Mouse (Mus musculus): ENCODE data around the gene Sesn2. TPM values are rescaled to one million over a fixed set of nuclear protein-coding genes. Genes with fewer than 3 reads are reported as not detected.
"Not testable (repeated sequence)": the region's sequence is repeated elsewhere in the genome, so short reads cannot be mapped to it uniquely, and the experiment has no call there.

The Sesn2 gene
- polyA plus RNA-seq (2012; rRNA removed) (6.4 and 7.4 TPM in 2 replicates), polyA plus RNA-seq (2014; fragmentation: Nextera tagmentation; extraction: Ambion mirVana) (5.9 and 6.2 TPM in 2 replicates)

DNA sequence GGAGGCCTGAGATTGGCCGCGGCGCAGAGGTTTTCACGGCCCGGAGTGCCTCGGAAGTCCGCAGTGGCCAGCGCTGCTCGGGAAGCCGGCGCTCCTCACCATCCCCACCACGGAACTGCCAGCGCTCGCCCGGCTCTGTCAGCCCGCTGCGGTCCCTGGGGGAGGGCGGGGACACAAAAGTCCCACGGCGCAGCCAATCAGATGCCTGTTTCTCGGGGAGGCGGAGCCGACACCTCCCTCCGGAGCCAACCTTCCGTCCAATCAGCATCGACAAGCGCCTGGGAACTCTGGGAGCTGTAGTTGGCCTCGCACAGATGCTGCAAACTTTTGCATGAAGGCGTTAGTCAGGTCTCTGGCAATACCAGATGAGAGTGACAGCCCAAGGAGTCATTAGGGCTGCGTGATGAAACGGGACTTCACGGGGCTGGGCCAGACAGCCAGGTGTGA is at the start of gene Sesn2:
Sesn2 (minus strand) TSS at position 150 of the 447 bp plus-strand sequence.
- Histone ChIP-seq H3K4me3 (replicated peaks; ENCODE audit: low read length) (peak within 1 kb of the TSS; percentile 87), H3K9ac (ENCODE audit: low read depth, low read length, severe bottlenecking) (peak within 1 kb of the TSS; percentile 62), H3K27me3 (ENCODE audit: control insufficient read depth, insufficient read depth, low read length) (no peaks in the 10 kb centered on the region), H3K4me1 (ENCODE audit: control insufficient read depth, insufficient read depth, low read length) (no peaks in the 10 kb centered on the region; the same call in 1 of the 2 replicates), H3K27ac (replicated peaks; ENCODE audit: low read depth, low read length) (peak within 1 kb of the TSS; percentile 44), H3K36me3 (ENCODE audit: control insufficient read depth, insufficient read depth, low read length) (no peaks in the 10 kb centered on the region), H3K9me3 (ENCODE audit: control insufficient read depth, low read length) (no peaks in the 10 kb centered on the region), H3K4me2 (replicated peaks; ENCODE audit: low read depth, low read length, severe bottlenecking) (peak within 1 kb of the TSS; percentile 89)
- under 1% methylated on average over 32 of the region's 32 CpGs for WGBS
- peak; percentile 98 for DNase-seq (ENCODE audit: low spot score)
- peak; percentile 89 for ATAC-seq (ENCODE audit: low FRiP score, low read depth)
- TF ChIP-seq POLR2A (IDR thresholded peaks at IDR 0.05; ENCODE audit: borderline replicate concordance, extremely low read depth, insufficient read depth, insufficient read length): peak; percentile 78; the same call in 1 of the 2 replicates

DNA sequence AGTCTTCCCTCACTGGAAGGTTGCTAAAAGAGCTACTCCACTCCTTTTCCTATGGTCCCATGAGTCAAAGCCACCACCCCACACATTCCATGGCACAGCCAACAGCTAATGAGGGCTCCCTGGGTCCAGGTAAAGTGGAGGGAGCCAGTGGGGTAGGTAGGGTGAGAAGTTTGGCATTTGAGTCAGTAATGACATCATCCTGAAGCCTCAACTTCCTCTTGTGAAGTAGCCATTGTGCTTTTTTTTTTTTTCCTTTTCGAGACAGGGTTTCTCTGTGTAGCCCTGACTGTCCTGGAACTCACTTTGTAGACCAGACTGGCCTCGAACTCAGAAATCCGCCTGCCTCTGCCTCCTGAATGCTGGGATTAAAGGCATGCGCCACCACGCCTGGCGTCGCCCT is 45.2 kb upstream of the Sesn2 start:
- H3K9me3 ChIP-seq (ENCODE audit: control insufficient read depth, low read length); H3K27me3 ChIP-seq (ENCODE audit: control insufficient read depth, insufficient read depth, low read length); H3K4me2 ChIP-seq (replicated peaks; ENCODE audit: low read depth, low read length, severe bottlenecking); H3K4me1 ChIP-seq (ENCODE audit: control insufficient read depth, insufficient read depth, low read length); H3K9ac ChIP-seq (ENCODE audit: low read depth, low read length, severe bottlenecking); ATAC-seq (ENCODE audit: low FRiP score, low read depth); H3K27ac ChIP-seq (replicated peaks; ENCODE audit: low read depth, low read length); DNase-seq (ENCODE audit: low spot score); H3K4me3 ChIP-seq (replicated peaks; ENCODE audit: low read length): not testable (repeated sequence)
- 89% methylated on average over 7 of the region's 7 CpGs for WGBS
- peaks cover 35% of the 10 kb centered on the region for H3K36me3 ChIP-seq (ENCODE audit: control insufficient read depth, insufficient read depth, low read length)

- H3K27me3 ChIP-seq (ENCODE audit: control insufficient read depth, insufficient read depth, low read length): no peaks in the 10 kb centered on the region
- peaks cover 44% of the 10 kb centered on the region for H3K36me3 ChIP-seq (ENCODE audit: control insufficient read depth, insufficient read depth, low read length)
- no peak overlapping the region for H3K4me2 ChIP-seq (replicated peaks; ENCODE audit: low read depth, low read length, severe bottlenecking)
- 73% methylated on average over 8 of the region's 8 CpGs for WGBS
- no peak overlapping the region for H3K4me3 ChIP-seq (replicated peaks; ENCODE audit: low read length)
- H3K9ac ChIP-seq (ENCODE audit: low read depth, low read length, severe bottlenecking): no peak overlapping the region
- H3K27ac ChIP-seq (replicated peaks; ENCODE audit: low read depth, low read length): no peak overlapping the region
- DNase-seq (ENCODE audit: low spot score) (no peak), ATAC-seq (ENCODE audit: low FRiP score, low read depth) (no peak)
- H3K9me3 ChIP-seq (ENCODE audit: control insufficient read depth, low read length): no peaks in the 10 kb centered on the region
- TF ChIP-seq POLR2A (IDR thresholded peaks at IDR 0.05; ENCODE audit: borderline replicate concordance, extremely low read depth, insufficient read depth, insufficient read length): no peak
- no peaks in the 10 kb centered on the region for H3K4me1 ChIP-seq (ENCODE audit: control insufficient read depth, insufficient read depth, low read length)
Measured at GRCm38 (mm10) chr4:132554653-132555052, 44.4 kb upstream of the Sesn2 start.

DNA sequence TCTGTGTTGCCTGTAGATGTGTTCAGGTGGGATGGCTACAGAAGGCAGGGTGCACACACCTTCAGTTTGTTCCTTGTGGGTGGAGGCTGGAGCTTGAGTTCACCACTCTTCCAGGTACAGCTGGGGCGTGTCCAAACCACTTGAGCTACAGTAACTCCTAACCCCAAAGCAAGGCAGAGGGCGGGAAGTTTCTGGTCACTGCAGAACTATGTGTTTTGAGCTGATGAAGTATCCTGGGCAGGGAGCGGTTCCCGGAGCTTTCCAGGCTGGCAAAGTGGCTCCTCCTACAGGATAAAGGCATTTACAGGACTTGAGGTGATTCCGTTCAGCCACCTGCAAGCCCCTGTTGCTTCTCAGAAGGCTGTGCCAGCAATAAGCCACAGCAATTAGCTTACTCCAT is 43.9 kb upstream of the Sesn2 start:
- no peaks in the 10 kb centered on the region for H3K27me3 ChIP-seq (ENCODE audit: control insufficient read depth, insufficient read depth, low read length)
- peaks cover 49% of the 10 kb centered on the region for H3K36me3 ChIP-seq (ENCODE audit: control insufficient read depth, insufficient read depth, low read length)
- H3K9me3 ChIP-seq (ENCODE audit: control insufficient read depth, low read length): no peaks in the 10 kb centered on the region
- no peak overlapping the region for H3K27ac ChIP-seq (replicated peaks; ENCODE audit: low read depth, low read length)
- no peak for TF ChIP-seq POLR2A (IDR thresholded peaks at IDR 0.05; ENCODE audit: borderline replicate concordance, extremely low read depth, insufficient read depth, insufficient read length)
- no peak overlapping the region for H3K9ac ChIP-seq (ENCODE audit: low read depth, low read length, severe bottlenecking)
- 65% methylated on average over 5 of the region's 5 CpGs for WGBS
- DNase-seq (ENCODE audit: low spot score) (no peak), ATAC-seq (ENCODE audit: low FRiP score, low read depth) (no peak)
- H3K4me3 ChIP-seq (replicated peaks; ENCODE audit: low read length): no peak overlapping the region
- H3K4me1 ChIP-seq (ENCODE audit: control insufficient read depth, insufficient read depth, low read length): no peaks in the 10 kb centered on the region
- no peak overlapping the region for H3K4me2 ChIP-seq (replicated peaks; ENCODE audit: low read depth, low read length, severe bottlenecking)

GRCm38 (mm10) chr4:132545851-132546250 is 35.5 kb upstream of the Sesn2 start:
- Histone ChIP-seq H3K36me3 (ENCODE audit: control insufficient read depth, insufficient read depth, low read length) (peaks cover 92% of the 10 kb centered on the region), H3K4me3 (replicated peaks; ENCODE audit: low read length) (no peak overlapping the region), H3K4me1 (ENCODE audit: control insufficient read depth, insufficient read depth, low read length) (no peaks in the 10 kb centered on the region), H3K9me3 (ENCODE audit: control insufficient read depth, low read length) (no peaks in the 10 kb centered on the region), H3K27ac (replicated peaks; ENCODE audit: low read depth, low read length) (no peak overlapping the region), H3K9ac (ENCODE audit: low read depth, low read length, severe bottlenecking) (no peak overlapping the region), H3K27me3 (ENCODE audit: control insufficient read depth, insufficient read depth, low read length) (no peaks in the 10 kb centered on the region), H3K4me2 (replicated peaks; ENCODE audit: low read depth, low read length, severe bottlenecking) (no peak overlapping the region)
- ATAC-seq (ENCODE audit: low FRiP score, low read depth) (no peak; the same call in 1 of the 2 replicates), DNase-seq (ENCODE audit: low spot score) (peak; percentile 71)
- WGBS: 42% methylated on average over 8 of the region's 8 CpGs
- TF ChIP-seq POLR2A (IDR thresholded peaks at IDR 0.05; ENCODE audit: borderline replicate concordance, extremely low read depth, insufficient read depth, insufficient read length): no peak

- 65% methylated on average over 1 of the region's 1 CpGs for WGBS
- H3K4me3 ChIP-seq (replicated peaks; ENCODE audit: low read length): no peak overlapping the region
- H3K9me3 ChIP-seq (ENCODE audit: control insufficient read depth, low read length): no peaks in the 10 kb centered on the region
- H3K4me1 ChIP-seq (ENCODE audit: control insufficient read depth, insufficient read depth, low read length): no peaks in the 10 kb centered on the region
- ATAC-seq (ENCODE audit: low FRiP score, low read depth) (no peak), DNase-seq (ENCODE audit: low spot score) (no peak)
- no peak for TF ChIP-seq POLR2A (IDR thresholded peaks at IDR 0.05; ENCODE audit: borderline replicate concordance, extremely low read depth, insufficient read depth, insufficient read length)
- H3K4me2 ChIP-seq (replicated peaks; ENCODE audit: low read depth, low read length, severe bottlenecking): no peak overlapping the region
- no peaks in the 10 kb centered on the region for H3K27me3 ChIP-seq (ENCODE audit: control insufficient read depth, insufficient read depth, low read length)
- H3K36me3 ChIP-seq (ENCODE audit: control insufficient read depth, insufficient read depth, low read length): peaks cover 86% of the 10 kb centered on the region
- no peak overlapping the region for H3K9ac ChIP-seq (ENCODE audit: low read depth, low read length, severe bottlenecking)
- H3K27ac ChIP-seq (replicated peaks; ENCODE audit: low read depth, low read length): no peak overlapping the region
Measured at GRCm38 (mm10) chr4:132542724-132543123, 32.4 kb upstream of the Sesn2 start.

Data from limb, embryonic 14.5 days (tissue).